Mouse (Mus musculus): ENCODE results near the gene Lclat1.
A peak's percentile ranks its signal among the peaks of the same experiment; 100 is the strongest.
"Not testable (repeated sequence)": the region's sequence is repeated elsewhere in the genome, so short reads cannot be mapped to it uniquely, and the experiment has no call there.

Lclat1 gene

DNA sequence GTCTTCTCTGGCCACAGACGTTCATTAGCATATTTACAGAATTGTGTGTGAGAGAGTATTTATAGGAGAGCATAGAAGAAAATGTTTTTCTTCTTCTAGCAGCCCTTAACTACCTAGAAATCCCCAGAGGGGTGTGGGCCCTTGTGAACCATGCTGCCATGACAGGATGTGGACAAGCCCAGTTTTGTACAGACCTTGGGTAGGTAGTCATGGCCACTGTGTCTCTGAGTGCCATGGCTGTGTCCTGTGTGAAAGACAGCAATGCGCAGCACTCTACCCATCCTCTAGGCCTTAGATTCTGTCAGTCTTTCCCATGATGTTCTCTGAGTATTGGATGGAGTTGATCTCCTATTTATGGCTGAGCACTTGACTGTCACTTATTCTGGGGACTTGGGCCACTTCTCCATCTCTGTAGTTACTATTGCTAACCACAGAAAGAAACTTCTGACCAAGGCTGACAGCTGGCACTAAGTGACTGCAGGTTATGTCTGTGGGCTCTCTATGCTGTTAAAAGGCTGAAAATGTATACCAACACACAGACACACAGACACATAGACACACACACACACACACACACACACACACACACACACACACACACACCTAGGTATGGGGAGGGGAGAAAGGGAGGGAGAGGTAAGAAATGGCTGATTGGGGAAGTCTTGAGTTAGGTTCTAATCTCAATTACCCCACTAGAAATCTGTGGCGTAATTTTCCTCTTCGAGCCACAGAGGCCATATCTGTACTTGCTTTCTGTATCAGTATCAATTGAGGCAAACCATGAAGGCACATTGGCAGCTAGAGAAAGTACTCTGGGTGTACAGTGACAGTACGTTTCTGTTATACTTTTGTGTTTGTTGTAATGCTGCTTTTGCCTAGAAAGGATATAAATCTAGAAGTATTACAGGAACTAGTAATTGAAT, 29.0 kb downstream of the Lclat1 start:
- no peak for DNase-seq (ENCODE audit: low read depth, low spot score)

DNA sequence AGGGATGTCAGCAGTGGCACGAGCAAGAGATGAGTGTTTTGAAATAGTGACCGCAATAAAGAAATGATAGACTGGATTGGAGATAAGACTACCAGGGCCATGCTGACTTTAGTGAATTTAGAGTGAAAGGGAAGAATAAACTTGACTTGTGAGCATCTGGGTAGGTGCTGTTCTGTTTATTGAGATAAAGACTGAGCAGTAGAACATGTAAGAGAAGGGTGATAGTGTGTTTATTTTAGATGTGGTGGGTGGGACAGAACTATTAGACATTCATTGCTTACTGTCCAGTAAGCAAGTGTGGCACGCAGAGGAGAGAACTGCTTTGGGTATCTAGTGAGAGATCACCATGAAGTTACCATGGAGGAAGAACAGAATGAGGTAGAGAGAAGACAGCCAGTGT, 30.4 kb downstream of the Lclat1 start:
- no peak for DNase-seq (ENCODE audit: low read depth, low spot score)

DNA sequence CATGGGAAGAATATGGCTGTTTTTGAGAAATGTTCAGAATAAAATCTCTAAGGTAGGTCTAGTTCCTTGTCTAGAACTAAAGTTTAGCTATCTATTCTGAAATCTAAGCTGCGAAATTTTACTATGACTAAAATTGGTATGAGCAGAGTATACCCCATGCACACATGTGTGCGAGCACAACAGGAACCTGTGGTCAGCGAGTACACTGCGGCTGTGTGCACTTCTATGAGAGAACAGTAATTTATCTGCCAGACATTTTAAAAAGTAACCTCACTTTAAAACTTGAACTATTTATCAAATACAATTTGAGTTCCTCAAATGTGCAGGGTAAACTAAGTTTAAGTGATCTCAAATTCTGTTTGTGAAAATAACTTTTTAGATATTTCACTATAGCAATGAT, 34.2 kb downstream of the Lclat1 start:
- DNase-seq (ENCODE audit: low read depth, low spot score): no peak

DNA sequence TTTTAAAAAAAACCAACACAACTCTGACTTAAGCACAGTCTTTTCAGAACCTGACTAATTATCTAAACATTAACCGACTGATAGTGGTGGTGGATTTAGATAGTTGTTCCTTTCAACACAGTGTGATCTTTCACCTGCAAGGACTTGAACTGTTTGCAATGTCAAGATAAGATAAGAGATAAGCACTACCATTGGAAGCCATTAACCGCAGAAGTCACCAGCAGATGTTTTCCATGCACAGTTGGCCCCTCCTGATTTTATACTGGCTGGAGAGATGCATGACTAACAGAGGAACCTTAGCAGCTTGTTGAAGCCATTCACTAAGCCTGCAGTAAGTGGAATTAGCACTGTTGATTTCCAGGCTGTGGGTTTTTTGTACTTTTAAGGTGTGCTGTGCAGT, 34.7 kb downstream of the Lclat1 start:
- DNase-seq (ENCODE audit: low read depth, low spot score): no peak

DNA sequence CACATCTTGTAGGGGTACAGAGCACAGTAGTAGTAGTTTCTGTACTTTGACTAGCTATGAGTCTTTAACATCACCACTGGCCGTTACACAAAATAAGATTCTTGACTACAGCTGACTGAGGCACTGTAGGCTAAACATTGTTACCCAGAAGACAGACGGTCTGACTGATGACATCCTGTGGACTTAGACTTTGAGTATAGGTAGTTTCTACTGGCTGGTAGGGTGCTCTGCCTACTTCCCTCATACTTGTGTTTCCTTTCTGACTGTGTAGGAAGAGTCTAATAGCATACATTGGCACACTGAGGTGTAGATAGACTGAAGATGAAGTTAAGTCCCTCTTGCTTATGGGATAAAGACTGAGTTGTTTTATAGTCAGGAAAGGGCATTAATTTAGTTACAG, 37.6 kb downstream of the Lclat1 start:
- DNase-seq (ENCODE audit: low read depth, low spot score): no peak

DNA sequence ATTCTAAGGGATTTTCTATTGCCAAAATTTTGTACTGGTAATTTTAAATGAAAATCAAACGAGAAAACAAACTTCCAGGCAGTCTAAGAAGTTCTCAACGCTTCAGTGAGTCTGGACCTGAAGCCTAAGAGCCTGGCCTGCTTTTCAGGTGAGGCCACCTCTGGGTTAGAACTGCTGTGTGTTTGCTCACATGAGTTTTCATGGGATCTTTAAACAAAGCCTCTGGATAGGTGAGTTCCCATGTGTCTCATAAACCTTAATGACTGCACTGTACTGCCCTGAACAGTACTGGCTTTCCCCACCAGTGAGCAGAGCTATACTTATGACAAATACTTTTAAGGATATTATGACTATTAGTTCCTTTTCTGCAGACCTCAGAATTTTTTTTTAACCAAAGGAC, 40.8 kb downstream of the Lclat1 start:
- no peak for DNase-seq (ENCODE audit: low read depth, low spot score)

DNA sequence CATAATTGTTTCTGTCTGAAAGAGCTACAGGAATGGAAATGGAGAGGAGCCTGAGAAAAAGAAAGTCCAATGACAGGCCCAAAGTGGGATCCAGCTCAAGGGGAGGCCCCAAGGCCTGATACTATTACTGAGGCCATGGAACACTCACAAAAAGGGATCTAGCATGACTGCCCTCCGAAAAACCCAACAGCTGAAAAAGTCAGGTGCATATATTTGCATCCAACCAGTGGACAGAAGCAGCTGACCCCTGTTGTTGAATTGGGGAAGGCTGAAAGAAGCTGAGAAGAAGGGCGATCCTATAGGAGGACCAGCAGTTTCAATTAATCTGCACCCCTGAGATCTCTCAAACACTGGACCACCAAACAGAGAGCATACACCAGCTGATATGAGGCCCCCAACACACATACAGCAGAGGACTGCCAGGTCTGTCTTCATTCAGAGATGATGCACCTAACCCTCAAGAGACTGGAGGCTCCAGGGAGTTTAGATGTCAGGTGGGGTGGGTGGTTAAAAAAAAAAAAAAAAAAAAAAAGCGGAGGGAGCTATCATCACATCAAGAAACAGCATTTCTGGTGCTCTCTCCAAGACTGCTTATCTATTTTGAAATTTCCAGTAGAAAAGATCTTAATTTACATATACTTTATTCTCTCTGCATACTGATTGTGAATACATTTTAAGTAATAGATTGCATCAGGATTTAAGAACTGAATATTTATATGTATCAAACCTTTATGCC, 45.2 kb downstream of the Lclat1 start:
- DNase-seq (ENCODE audit: low read depth, low spot score): not testable (repeated sequence)

DNA sequence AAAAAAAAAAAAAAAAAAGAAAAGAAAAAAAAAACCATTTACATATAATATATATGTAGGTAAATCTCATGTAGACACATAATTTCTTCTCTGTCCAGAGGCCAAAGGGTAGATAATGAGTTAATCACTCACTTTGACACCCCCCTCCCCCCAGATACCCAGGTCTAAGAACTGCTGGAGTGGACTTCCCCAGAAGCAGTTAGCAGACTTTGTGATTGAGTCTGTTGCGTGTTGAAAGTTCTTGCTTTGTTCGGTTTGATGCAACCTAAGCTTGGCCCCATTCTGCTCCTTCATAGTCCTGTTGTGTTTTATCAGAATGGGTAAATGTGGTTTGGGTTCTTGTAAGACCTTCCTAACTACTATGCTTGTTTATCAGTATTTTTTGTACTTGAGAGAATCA, 45.9 kb downstream of the Lclat1 start:
- no peak for DNase-seq (ENCODE audit: low read depth, low spot score)

DNA sequence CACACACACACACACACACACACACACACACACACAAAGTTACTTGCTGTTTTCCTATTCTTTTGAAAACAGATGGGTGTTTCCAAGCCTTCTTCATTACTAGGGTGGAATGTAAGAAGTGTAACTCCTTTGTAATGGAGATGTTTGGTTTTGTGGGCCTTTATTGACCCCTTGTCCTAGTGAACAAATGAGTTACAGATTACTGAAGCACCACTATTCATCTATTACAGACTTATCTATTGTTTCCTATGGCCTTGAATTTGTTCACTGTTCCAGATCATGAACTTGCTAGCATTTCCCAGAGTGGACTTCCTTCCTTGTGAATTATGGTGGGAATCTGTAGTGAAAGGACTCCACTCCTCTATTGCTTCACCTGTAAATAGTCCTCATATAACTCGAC, 48.8 kb downstream of the Lclat1 start:
- no peak for DNase-seq (ENCODE audit: low read depth, low spot score)

DNA sequence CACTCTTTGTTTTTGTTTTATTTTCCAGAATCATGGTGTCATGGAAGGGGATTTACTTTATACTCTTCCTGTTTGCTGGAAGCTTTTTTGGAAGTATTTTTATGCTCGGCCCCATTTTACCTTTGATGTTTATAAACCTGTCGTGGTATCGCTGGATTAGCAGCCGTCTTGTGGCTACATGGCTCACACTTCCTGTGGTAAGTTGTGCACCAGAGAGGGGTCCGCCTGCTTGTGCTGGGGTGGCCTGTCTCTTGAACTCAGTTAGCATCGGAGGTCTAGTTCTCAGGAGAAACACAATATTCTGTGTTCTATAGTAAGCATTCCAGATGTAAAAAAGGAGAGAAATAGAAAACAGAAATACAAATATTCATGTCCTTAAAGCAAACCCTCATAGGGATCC, 54.0 kb downstream of the Lclat1 start:
- DNase-seq (ENCODE audit: low read depth, low spot score): no peak

DNA sequence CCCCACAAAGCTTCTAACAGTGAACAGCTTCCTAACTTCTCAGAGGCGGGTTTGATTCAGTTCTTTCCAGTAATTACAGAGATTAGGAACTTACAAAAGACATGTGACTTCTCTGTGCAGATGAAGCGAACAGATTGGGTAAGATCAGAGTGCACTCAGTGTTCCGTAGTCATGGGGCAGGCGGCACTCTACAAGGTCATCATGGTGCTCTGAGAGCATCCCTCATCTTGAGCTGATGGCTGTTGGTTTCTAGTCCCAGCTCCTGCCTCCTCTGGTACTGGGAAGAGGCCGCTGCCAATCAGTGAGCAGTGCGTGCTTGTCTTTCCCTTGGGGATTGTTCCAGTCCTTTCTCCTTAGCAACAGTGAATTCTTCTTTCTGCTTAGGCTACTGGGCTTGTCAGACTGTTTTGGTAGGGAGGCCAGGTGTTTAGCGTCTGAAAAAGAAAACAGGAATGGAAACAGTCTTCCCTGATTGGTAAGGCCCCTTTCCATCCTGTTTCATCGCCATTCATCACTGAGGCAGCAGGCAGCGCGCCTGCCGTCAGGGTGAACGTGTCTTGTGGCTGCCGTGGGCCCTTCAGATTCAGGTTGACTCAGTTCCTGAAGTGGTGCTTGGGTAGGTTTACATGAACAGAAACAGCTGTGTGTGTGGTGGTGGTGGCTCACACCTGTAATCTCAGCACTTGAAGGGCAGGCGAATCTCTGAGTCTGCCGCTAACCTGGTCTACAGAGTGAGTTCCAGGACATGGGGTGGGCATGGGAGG, 54.8 kb downstream of the Lclat1 start:
- no peak for DNase-seq (ENCODE audit: low read depth, low spot score)

DNA sequence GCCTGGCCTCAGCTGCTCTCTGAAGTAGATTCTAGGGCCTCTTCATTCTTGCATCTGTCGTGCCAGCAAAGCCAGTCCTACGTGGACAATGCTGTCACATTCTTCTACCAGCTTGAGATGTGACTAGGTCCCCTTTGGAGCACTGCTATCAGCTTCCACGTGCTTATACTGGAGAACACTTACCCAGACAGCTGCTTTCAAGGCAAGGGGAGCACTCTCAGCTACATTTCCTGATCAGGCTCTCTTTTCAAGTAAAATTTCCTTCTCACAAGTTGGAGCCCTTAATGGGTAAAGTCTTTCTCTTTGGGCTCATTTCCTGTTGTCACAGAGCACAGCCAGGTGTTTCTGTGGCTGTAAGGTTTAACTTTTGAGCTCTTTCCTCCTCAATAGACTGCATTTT, 55.8 kb downstream of the Lclat1 start:
- DNase-seq (ENCODE audit: low read depth, low spot score): no peak

DNA sequence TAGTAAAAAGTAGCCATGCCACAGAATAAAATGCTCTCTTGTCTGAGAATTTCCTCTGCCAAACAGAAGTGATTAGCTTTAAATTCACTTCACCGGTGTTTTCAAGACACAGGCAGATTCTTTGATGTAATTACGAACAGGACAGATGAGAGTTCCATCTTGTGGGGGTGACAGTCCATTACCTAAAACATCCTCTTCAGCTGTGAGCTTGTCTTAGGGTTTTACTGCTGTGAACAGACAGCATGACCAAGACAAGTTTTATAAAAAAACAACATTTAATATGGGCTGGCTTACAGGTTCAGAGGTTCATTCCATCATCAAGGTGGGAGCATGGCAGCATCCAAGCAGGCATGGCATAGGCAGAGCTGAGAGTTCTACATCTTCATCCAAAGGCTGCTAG, 56.3 kb downstream of the Lclat1 start:
- no peak for DNase-seq (ENCODE audit: low read depth, low spot score)

DNA sequence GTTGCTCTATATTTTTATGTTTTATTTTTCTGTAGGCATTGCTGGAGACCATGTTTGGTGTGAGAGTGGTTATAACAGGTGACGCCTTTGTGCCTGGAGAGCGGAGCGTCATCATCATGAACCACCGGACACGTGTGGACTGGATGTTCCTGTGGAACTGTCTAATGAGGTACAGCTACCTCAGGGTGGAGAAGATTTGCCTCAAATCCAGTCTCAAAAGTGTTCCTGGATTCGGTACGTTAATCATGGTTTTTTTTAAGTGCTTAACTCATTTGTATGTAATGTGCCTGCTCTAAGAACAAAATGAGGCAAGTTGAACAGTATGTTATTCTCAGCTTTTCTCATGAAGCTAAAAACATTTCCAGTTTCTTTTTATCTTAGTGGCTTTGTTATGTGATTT, 61.7 kb downstream of the Lclat1 start:
- no peak for DNase-seq (ENCODE audit: low read depth, low spot score)

DNA sequence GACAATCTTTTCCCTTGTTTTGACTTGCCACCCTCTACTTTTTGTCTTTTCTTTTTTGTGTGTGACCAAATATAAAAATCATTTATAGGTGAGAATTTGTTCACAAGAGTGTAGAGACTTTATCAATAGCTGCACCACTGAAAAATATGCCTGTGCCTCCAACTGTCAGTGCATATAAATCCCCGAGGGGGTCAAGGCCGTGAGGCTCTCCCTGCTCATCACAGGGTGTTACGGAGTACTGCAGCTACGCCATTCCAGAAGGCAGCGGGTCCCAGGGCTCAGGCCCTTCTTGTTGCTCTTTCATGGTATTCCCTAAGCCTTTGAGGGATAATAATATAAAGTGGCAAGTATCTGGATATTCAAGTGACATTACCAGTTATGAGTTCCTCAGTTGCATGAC, 62.4 kb downstream of the Lclat1 start:
- no peak for DNase-seq (ENCODE audit: low read depth, low spot score)

DNA sequence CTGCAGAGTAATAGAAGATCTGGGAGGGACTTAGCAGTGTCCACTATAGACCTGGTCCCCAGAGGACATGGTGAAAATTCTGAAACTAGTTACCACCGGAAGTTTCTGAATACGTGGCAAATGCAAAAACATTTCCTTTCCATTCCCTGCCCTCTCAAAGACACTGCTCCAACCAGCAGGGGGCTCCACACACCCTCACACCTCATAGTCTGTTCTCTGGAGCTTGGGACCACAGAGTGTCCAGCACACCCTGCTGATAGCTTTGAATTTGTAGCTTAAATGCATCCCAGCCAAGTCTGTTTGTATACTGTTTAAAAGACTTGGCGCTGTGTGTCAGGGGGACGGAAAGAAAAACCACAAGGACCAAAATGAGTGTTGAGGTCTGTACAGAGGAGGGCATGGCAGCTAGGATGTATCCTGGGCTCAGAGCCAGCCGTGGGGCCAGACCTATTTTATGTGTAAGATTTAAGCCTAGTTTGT, 66.3 kb downstream of the Lclat1 start:
- peak; percentile 43 for DNase-seq (ENCODE audit: low read depth, low spot score)

DNA sequence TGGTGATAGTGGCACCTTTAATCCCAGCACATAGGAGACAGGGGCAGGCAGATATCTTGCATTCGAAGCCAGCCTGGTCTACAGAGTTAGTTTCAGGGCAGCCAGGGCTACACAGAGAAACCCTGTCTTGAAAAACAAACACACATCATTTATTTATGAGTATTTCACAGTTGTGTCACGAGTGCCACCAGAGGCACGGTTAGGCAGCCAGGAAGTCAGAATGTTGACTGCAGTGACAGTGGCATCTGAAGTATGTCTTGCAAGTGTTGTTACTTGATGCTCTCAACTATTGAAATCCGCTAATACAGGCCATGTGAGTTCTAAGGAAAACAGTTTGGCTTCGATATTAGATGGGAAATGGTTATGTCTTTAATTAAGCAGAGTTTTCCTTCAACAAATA, 67.9 kb downstream of the Lclat1 start:
- no peak for DNase-seq (ENCODE audit: low read depth, low spot score)

DNA sequence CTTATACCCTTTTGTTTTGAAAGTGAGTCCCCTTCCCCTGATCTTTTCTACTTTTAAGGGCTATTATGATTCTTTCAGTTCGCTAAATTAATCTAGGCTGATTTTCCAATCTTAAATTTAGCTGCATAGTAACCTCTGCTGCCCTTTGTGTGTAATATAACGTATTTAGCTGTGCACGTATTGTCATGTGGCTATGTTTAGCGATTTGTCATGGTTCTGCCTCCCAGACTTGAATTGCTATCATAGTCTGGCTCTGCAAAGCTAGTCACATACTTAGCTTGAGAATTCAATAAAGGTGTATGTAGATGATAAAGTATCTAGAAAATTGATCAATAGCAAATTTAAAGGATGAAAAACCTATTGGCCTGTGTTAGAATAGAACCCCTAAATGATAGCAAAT, 69.3 kb downstream of the Lclat1 start:
- DNase-seq (ENCODE audit: low read depth, low spot score): no peak

DNA sequence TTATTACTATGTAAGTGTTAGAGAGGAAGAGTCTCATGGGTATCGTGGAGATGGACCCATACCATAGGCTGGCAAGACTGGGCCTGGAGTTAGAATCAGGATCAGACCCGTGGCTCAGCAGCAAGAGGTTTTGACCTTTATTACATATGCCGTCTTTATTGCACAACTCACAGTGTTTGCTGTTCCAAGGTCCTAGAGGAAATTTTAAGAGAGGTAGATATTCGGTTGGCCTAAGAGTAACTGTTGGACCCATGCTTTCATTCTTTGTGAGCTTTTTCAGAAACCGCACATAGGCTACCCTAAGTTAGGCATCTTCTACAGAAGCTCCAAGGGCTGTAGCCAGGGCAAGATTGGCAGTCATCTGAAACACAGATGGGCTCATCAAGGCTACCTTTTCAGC, 79.1 kb downstream of the Lclat1 start:
- DNase-seq (ENCODE audit: low read depth, low spot score): no peak

DNA sequence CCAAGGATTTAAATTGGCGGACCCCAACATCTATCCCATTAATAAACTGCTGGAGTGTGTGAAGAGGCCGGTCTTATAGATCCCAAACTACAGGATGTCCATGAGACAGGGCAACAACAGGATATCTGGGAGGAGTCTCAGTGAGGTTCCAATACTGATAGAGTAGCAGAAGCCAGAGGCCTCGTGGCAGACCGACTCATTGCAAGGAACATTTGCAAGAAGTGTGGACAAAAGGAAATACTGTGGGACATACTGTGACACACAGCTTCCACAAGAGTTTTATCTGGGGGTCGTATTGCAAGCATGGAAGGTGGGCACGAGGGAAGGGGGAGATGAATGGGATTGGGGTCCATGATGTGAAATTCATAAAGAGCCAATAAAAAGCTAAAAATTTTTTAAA, 86.4 kb downstream of the Lclat1 start:
- DNase-seq (ENCODE audit: low read depth, low spot score): no peak

DNA sequence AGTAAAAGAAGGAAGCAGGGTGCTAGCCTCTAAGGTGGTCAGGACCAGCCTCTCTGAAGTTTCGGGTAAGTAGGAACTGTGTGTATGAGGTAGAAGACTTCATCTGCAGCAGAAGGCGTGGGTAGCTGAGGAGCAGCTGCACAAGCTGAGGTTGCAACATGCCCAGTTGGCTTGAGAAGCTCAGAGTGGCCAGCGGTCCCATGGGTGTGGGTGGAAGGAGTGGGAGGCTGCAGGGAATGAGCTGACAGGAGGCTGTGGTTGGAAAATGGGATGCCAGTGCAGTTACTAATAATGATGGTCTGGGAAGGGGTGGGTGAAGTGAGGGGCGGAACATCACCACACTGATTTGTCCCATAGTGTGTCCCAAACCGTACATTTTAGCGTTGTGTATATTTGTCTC, 86.8 kb downstream of the Lclat1 start:
- DNase-seq (ENCODE audit: low read depth, low spot score): no peak

DNA sequence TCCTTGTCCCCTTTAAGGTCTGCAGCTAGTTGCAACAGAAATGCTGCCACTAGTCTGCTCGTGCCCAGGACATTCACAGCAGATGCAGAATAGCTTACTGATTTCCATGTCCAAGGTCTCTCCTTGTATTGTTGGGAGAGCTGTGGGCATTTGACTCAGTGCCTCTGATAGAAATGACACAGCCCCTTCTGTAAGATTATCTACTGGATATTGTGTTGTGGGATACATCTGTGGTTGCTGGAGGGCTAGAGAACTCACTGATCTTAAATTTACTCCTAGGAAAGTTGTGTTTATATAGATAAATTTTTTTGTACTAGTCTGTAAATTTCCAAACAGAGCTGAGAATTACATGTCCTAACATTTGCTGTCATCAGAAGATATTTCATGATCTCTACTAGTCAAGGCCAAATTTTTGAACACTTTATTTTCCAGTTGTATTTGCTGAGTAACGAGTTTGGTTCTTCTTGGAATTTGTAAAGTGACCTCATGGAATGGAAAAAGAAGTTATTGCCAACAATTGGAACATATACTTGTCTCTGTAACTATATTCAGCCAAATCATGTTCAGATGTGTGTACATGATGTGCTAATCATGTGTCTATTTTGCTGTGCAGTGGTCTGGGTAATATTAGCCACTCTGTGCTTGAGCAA, 87.4 kb downstream of the Lclat1 start:
- DNase-seq (ENCODE audit: low read depth, low spot score): no peak

Data from forelimb bud, embryonic 11.5 days (tissue).